Mouse (Mus musculus): Measurements from ENCODE around the gene Cyp4v3. TPM values are rescaled to one million over a fixed set of nuclear protein-coding genes. Genes with fewer than 3 reads are reported as not detected.

Gene Cyp4v3
- polyA plus RNA-seq, 1 experiment = 1.8 TPM

GRCm38 (mm10) chr8:45320930-45321329 lies 12.1 kb downstream of the Cyp4v3 start:
- no peak overlapping the region for H3K27ac ChIP-seq (ENCODE audit: insufficient read depth, low read depth, low read length)
- no peak for DNase-seq
- TF ChIP-seq CTCF (conservative IDR thresholded peaks at IDR 0.05; ENCODE audit: insufficient read depth, insufficient read length, low read depth, low read length) = no peak
- TF ChIP-seq POLR2A (IDR thresholded peaks at IDR 0.05; ENCODE audit: low read depth, low read length) = no peak

DNA sequence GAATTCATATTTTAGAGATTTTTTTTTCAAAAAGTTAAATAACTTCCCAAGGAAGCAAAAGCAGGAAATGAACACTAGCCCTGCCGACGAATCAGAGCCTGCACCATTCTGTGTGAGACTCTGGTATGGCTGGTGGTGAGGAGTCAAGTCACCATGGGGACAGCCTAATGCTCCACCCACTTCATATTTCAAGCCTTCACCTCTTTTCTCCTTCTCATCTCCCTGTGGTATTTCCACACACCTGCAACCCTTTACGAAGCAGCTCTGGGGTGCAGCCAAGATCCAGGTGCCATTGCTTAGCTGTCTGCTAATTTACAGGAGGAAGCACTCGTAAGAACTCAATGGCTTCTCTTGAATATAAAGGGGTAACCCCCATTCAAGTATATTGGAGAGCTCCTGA lies 22.0 kb downstream of the Cyp4v3 start:
- no peaks in the 10 kb centered on the region for H3K27me3 ChIP-seq (replicated peaks; ENCODE audit: control insufficient read depth, insufficient read depth, low read length)
- H3K4me1 ChIP-seq (ENCODE audit: control insufficient read depth, insufficient read depth, low read length) = no peaks in the 10 kb centered on the region
- TF ChIP-seq CTCF (conservative IDR thresholded peaks at IDR 0.05; ENCODE audit: insufficient read depth, insufficient read length, low read depth, low read length) (no peak), POLR2A (IDR thresholded peaks at IDR 0.05; ENCODE audit: low read depth, low read length) (no peak)
- H3K36me3 ChIP-seq (ENCODE audit: control insufficient read depth, insufficient read depth, low read length) = peaks cover 1% of the 10 kb centered on the region; the same call in 1 of the 2 replicates
- no peak for DNase-seq
- H3K27ac ChIP-seq (ENCODE audit: insufficient read depth, low read depth, low read length) = no peak overlapping the region
- no peak overlapping the region for H3K4me3 ChIP-seq (ENCODE audit: insufficient read depth, low read depth, low read length)
- WGBS = 84% methylated on average over 4 of the region's 4 CpGs

More at GRCm38 (mm10) chr8:45320930-45321329, 12.1 kb downstream of the Cyp4v3 start:
- H3K4me3 ChIP-seq (ENCODE audit: insufficient read depth, low read depth, low read length) = no peak overlapping the region
- 85% methylated on average over 1 of the region's 1 CpGs for WGBS
- no peaks in the 10 kb centered on the region for H3K27me3 ChIP-seq (replicated peaks; ENCODE audit: control insufficient read depth, insufficient read depth, low read length)
- no peaks in the 10 kb centered on the region for H3K4me1 ChIP-seq (ENCODE audit: control insufficient read depth, insufficient read depth, low read length)
- no peaks in the 10 kb centered on the region for H3K36me3 ChIP-seq (ENCODE audit: control insufficient read depth, insufficient read depth, low read length)

- Histone ChIP-seq H3K4me1 (ENCODE audit: control insufficient read depth, insufficient read depth, low read length) (no peaks in the 10 kb centered on the region), H3K36me3 (ENCODE audit: control insufficient read depth, insufficient read depth, low read length) (peaks cover 1% of the 10 kb centered on the region; the same call in 1 of the 2 replicates)
Measured at GRCm38 (mm10) chr8:45308366-45308765, 24.6 kb downstream of the Cyp4v3 start, which contains the start of gene Gm45753. Gm45753 (minus strand) TSS chr8:45308466.

DNA sequence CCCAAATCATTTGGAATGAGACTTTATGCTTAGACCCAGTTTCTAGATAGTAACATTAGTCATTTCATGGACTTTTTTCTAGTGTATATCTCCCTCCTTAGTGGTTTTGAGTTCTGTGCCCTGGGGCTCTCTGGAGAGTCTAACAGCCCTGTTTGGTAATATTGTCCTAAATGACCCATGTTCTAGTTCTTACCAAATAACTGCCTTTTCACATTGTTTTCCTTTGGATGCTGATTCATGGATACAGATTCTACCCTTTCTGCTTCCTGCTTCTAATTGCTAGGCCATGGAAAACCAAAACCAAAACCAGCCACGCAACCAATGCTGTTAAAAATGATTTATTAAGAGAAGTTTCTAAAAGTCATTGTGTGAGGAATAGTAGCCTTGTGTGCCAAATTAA lies 27.5 kb downstream of the Cyp4v3 start:
- H3K36me3 ChIP-seq (ENCODE audit: control insufficient read depth, insufficient read depth, low read length) = peaks cover 1% of the 10 kb centered on the region; the same call in 1 of the 2 replicates
- no peak overlapping the region for H3K27ac ChIP-seq (ENCODE audit: insufficient read depth, low read depth, low read length)
- TF ChIP-seq CTCF (conservative IDR thresholded peaks at IDR 0.05; ENCODE audit: insufficient read depth, insufficient read length, low read depth, low read length) (no peak), POLR2A (IDR thresholded peaks at IDR 0.05; ENCODE audit: low read depth, low read length) (no peak)
- WGBS = 49% methylated on average over 1 of the region's 1 CpGs
- no peak overlapping the region for H3K4me3 ChIP-seq (ENCODE audit: insufficient read depth, low read depth, low read length)
- H3K4me1 ChIP-seq (ENCODE audit: control insufficient read depth, insufficient read depth, low read length) = no peaks in the 10 kb centered on the region
- H3K27me3 ChIP-seq (replicated peaks; ENCODE audit: control insufficient read depth, insufficient read depth, low read length) = no peaks in the 10 kb centered on the region
- DNase-seq = no peak

More at GRCm38 (mm10) chr8:45308366-45308765, 24.6 kb downstream of the Cyp4v3 start, which contains the start of gene Gm45753:
- Histone ChIP-seq H3K4me3 (ENCODE audit: insufficient read depth, low read depth, low read length) (no peak within 1 kb of the TSS), H3K27me3 (replicated peaks; ENCODE audit: control insufficient read depth, insufficient read depth, low read length) (no peaks in the 10 kb centered on the region), H3K27ac (ENCODE audit: insufficient read depth, low read depth, low read length) (no peak within 1 kb of the TSS)
- no peak for DNase-seq
- TF ChIP-seq POLR2A (IDR thresholded peaks at IDR 0.05; ENCODE audit: low read depth, low read length) (no peak), CTCF (conservative IDR thresholded peaks at IDR 0.05; ENCODE audit: insufficient read depth, insufficient read length, low read depth, low read length) (no peak)
- WGBS = 88% methylated on average over 13 of the region's 13 CpGs

- Histone ChIP-seq H3K36me3 (ENCODE audit: control insufficient read depth, insufficient read depth, low read length) (peaks cover 1% of the 10 kb centered on the region; the same call in 1 of the 2 replicates), H3K4me1 (ENCODE audit: control insufficient read depth, insufficient read depth, low read length) (no peaks in the 10 kb centered on the region), H3K4me3 (ENCODE audit: insufficient read depth, low read depth, low read length) (no peak overlapping the region), H3K27ac (ENCODE audit: insufficient read depth, low read depth, low read length) (no peak overlapping the region), H3K27me3 (replicated peaks; ENCODE audit: control insufficient read depth, insufficient read depth, low read length) (no peaks in the 10 kb centered on the region)
- DNase-seq = no peak
- TF ChIP-seq CTCF (conservative IDR thresholded peaks at IDR 0.05; ENCODE audit: insufficient read depth, insufficient read length, low read depth, low read length) (no peak), POLR2A (IDR thresholded peaks at IDR 0.05; ENCODE audit: low read depth, low read length) (no peak)
- WGBS = 90% methylated on average over 3 of the region's 3 CpGs
Measured at GRCm38 (mm10) chr8:45304354-45304753, 28.7 kb downstream of the Cyp4v3 start.

GRCm38 (mm10) chr8:45302390-45302789 lies 30.6 kb downstream of the Cyp4v3 start:
- no peaks in the 10 kb centered on the region for H3K4me1 ChIP-seq (ENCODE audit: control insufficient read depth, insufficient read depth, low read length)
- no peaks in the 10 kb centered on the region; the same call in 1 of the 2 replicates for H3K36me3 ChIP-seq (ENCODE audit: control insufficient read depth, insufficient read depth, low read length)
- no peaks in the 10 kb centered on the region for H3K27me3 ChIP-seq (replicated peaks; ENCODE audit: control insufficient read depth, insufficient read depth, low read length)
- 64% methylated on average over 8 of the region's 8 CpGs for WGBS
- no peak overlapping the region for H3K27ac ChIP-seq (ENCODE audit: insufficient read depth, low read depth, low read length)
- no peak overlapping the region for H3K4me3 ChIP-seq (ENCODE audit: insufficient read depth, low read depth, low read length)
- TF ChIP-seq POLR2A (IDR thresholded peaks at IDR 0.05; ENCODE audit: low read depth, low read length) (no peak), CTCF (conservative IDR thresholded peaks at IDR 0.05; ENCODE audit: insufficient read depth, insufficient read length, low read depth, low read length) (no peak)
- no peak for DNase-seq

- Histone ChIP-seq H3K36me3 (ENCODE audit: control insufficient read depth, insufficient read depth, low read length) (no peaks in the 10 kb centered on the region), H3K27me3 (replicated peaks; ENCODE audit: control insufficient read depth, insufficient read depth, low read length) (no peaks in the 10 kb centered on the region), H3K27ac (ENCODE audit: insufficient read depth, low read depth, low read length) (no peak overlapping the region), H3K4me3 (ENCODE audit: insufficient read depth, low read depth, low read length) (no peak overlapping the region), H3K4me1 (ENCODE audit: control insufficient read depth, insufficient read depth, low read length) (no peaks in the 10 kb centered on the region)
- WGBS = 84% methylated on average over 6 of the region's 6 CpGs
- DNase-seq = no peak
- no peak for TF ChIP-seq CTCF (conservative IDR thresholded peaks at IDR 0.05; ENCODE audit: insufficient read depth, insufficient read length, low read depth, low read length)
- no peak for TF ChIP-seq POLR2A (IDR thresholded peaks at IDR 0.05; ENCODE audit: low read depth, low read length)
Measured at GRCm38 (mm10) chr8:45295276-45295675, 37.7 kb downstream of the Cyp4v3 start.

All from kidney, adult 2 months (tissue).